Mouse (Mus musculus) forebrain, embryonic 11.5 days (tissue): ENCODE data around the gene Fancg. TPM values are rescaled to one million over a fixed set of nuclear protein-coding genes. Genes with fewer than 3 reads are reported as not detected.
A peak's percentile ranks its signal among the peaks of the same experiment; 100 is the strongest.

Experiments
- ATAC-seq: fragments of 200-750 bp; cut with Nextera tagmentation; replicated peaks from 2 replicates; pipeline ENCODE4 v1.8.0; 2017; ENCODE audit warnings: moderate TSS enrichment; ENCODE audit not compliant: low FRiP score
- DNase-seq: peaks from one replicate; pipeline ENCODE4 v3.0.0-alpha.2; 2017; ENCODE audit warnings: low spot score
- H3K27ac ChIP-seq: fragments of 300-500 bp; sonication (generic); 2 replicates; pipeline ENCODE4 v1.5.1; 2014; ENCODE audit warnings: low read depth, low read length
- H3K27me3 ChIP-seq: fragments of 300-500 bp; sonication (generic); 2 replicates; pipeline ENCODE4 v1.6.1; 2014; ENCODE audit warnings: mild to moderate bottlenecking, low read length, mixed read lengths; ENCODE audit not compliant: control insufficient read depth, insufficient read depth
- H3K36me3 ChIP-seq: fragments of 300-500 bp; sonication (generic); 2 replicates; pipeline ENCODE4 v1.6.1; 2014; ENCODE audit warnings: mild to moderate bottlenecking, low read length, moderate library complexity, mixed read lengths; ENCODE audit not compliant: control insufficient read depth, insufficient read depth
- H3K4me1 ChIP-seq: fragments of 300-500 bp; sonication (generic); replicated peaks from 2 replicates; pipeline ENCODE4 v1.6.1; 2014; ENCODE audit warnings: low read length, mixed read lengths; ENCODE audit not compliant: control insufficient read depth, insufficient read depth
- H3K4me2 ChIP-seq: fragments of 300-500 bp; sonication (generic); 2 replicates; pipeline ENCODE4 v1.6.1; 2014; ENCODE audit warnings: low read depth, mild to moderate bottlenecking, low read length, moderate library complexity, mixed read lengths; ENCODE audit not compliant: severe bottlenecking
- H3K4me3 ChIP-seq: fragments of 300-500 bp; sonication (generic); 2 replicates; pipeline ENCODE4 v1.5.1; 2014; ENCODE audit warnings: low read depth, low read length
- H3K9ac ChIP-seq: fragments of 300-500 bp; sonication (generic); 2 replicates; pipeline ENCODE4 v1.6.1; 2014; ENCODE audit warnings: low read length
- H3K9me3 ChIP-seq: fragments of 300-500 bp; sonication (generic); 2 replicates; pipeline ENCODE4 v1.6.1; 2016; ENCODE audit warnings: low read length, mixed read lengths; ENCODE audit not compliant: control insufficient read depth
- WGBS: fragments of 180-500 bp; shearing (Covaris S2); extraction: QIAGEN DNeasy Blood & Tissue Kit; methylation state at CpG from one replicate; pipeline ENCODE4 v1.1.7; 2014; 5-methylcytosine and 5-hydroxymethylcytosine counted together
- polyA plus RNA-seq: library from polyadenylated mRNA; unstranded; fragments of >200 nt; fragmentation: Nextera tagmentation; extraction: Ambion mirVana; gene quantifications from 2 replicates; pipeline ENCODE4 v1.2.1, GENCODE M21; 2014

Fancg gene
- 24.6 and 24.7 TPM in 2 replicates for polyA plus RNA-seq

GRCm38 (mm10) chr4:43010161-43011038 is at the start of gene Fancg:
Fancg (minus strand) TSS chr4:43010506.
- Histone ChIP-seq H3K27ac (peak within 1 kb of the TSS; percentile 50), H3K9ac (peak within 1 kb of the TSS; percentile 77), H3K9me3 (no peaks in the 10 kb centered on the region), H3K4me3 (peak within 1 kb of the TSS; percentile 68), H3K4me1 (peaks cover 4% of the 10 kb centered on the region; the same call in 1 of the 2 replicates), H3K27me3 (no peaks in the 10 kb centered on the region), H3K36me3 (no peaks in the 10 kb centered on the region), H3K4me2 (peak within 1 kb of the TSS; percentile 72)
- under 1% methylated on average over 37 of the region's 37 CpGs for WGBS
- peak; percentile 94 for ATAC-seq
- peak; percentile 89 for DNase-seq

- WGBS: 45% methylated on average over 3 of the region's 3 CpGs
Observed at GRCm38 (mm10) chr4:43059697-43060096, 49.4 kb upstream of the Fancg start.

GRCm38 (mm10) chr4:43058753-43059654 is 48.7 kb upstream of the Fancg start, which contains the start of gene Unc13b:
Unc13b (plus strand) TSS chr4:43058953.
- DNase-seq (peak; percentile 97), ATAC-seq (peak; percentile 98)
- Histone ChIP-seq H3K27ac (peak within 1 kb of the TSS; percentile 68; the same call in 1 of the 2 replicates), H3K27me3 (no peaks in the 10 kb centered on the region), H3K9me3 (no peaks in the 10 kb centered on the region), H3K36me3 (no peaks in the 10 kb centered on the region), H3K4me1 (no peaks in the 10 kb centered on the region), H3K4me2 (peak within 1 kb of the TSS; percentile 60), H3K9ac (peak within 1 kb of the TSS; percentile 84), H3K4me3 (peak within 1 kb of the TSS; percentile 73)
- under 1% methylated on average over 85 of the region's 90 CpGs for WGBS

More at GRCm38 (mm10) chr4:43059697-43060096, 49.4 kb upstream of the Fancg start:
- H3K4me2 ChIP-seq: peak overlapping the region; percentile 60
- no peak for DNase-seq
- no peaks in the 10 kb centered on the region for H3K27me3 ChIP-seq
- no peak overlapping the region for H3K27ac ChIP-seq
- no peaks in the 10 kb centered on the region for H3K4me1 ChIP-seq
- no peak for ATAC-seq
- peak overlapping the region; percentile 73 for H3K4me3 ChIP-seq
- no peaks in the 10 kb centered on the region for H3K36me3 ChIP-seq
- H3K9me3 ChIP-seq: no peaks in the 10 kb centered on the region
- peak overlapping the region; percentile 84; the same call in 1 of the 2 replicates for H3K9ac ChIP-seq

- WGBS: 16% methylated on average over 8 of the region's 8 CpGs
Observed at GRCm38 (mm10) chr4:43058392-43058752, 48.1 kb upstream of the Fancg start.

GRCm38 (mm10) chr4:43057654-43058053 is 47.3 kb upstream of the Fancg start:
- Histone ChIP-seq H3K27me3 (no peaks in the 10 kb centered on the region), H3K4me1 (no peaks in the 10 kb centered on the region), H3K36me3 (no peaks in the 10 kb centered on the region), H3K9me3 (no peaks in the 10 kb centered on the region), H3K9ac (no peak overlapping the region), H3K27ac (no peak overlapping the region), H3K4me2 (no peak overlapping the region), H3K4me3 (no peak overlapping the region)
- DNase-seq: no peak
- ATAC-seq: no peak
- 87% methylated on average over 5 of the region's 5 CpGs for WGBS

More at GRCm38 (mm10) chr4:43058392-43058752, 48.1 kb upstream of the Fancg start:
- Histone ChIP-seq H3K27ac (no peak overlapping the region), H3K9ac (no peak overlapping the region), H3K9me3 (no peaks in the 10 kb centered on the region), H3K4me1 (no peaks in the 10 kb centered on the region), H3K27me3 (no peaks in the 10 kb centered on the region), H3K4me3 (peak overlapping the region; percentile 73), H3K36me3 (no peaks in the 10 kb centered on the region), H3K4me2 (peak overlapping the region; percentile 60)
- DNase-seq: no peak
- ATAC-seq: peak; percentile 32; the same call in 1 of the 2 replicates

- H3K36me3 ChIP-seq: no peaks in the 10 kb centered on the region
- no peak overlapping the region for H3K27ac ChIP-seq
- no peak for ATAC-seq
- no peaks in the 10 kb centered on the region for H3K9me3 ChIP-seq
- no peaks in the 10 kb centered on the region for H3K4me1 ChIP-seq
- no peak for DNase-seq
- H3K4me3 ChIP-seq: no peak overlapping the region
- H3K4me2 ChIP-seq: no peak overlapping the region
- H3K9ac ChIP-seq: no peak overlapping the region
- H3K27me3 ChIP-seq: no peaks in the 10 kb centered on the region
- WGBS: 18% methylated on average over 4 of the region's 4 CpGs
Observed at GRCm38 (mm10) chr4:43052627-43053026, 42.3 kb upstream of the Fancg start.

- no peak overlapping the region for H3K27ac ChIP-seq
- WGBS: 2% methylated on average over 5 of the region's 5 CpGs
- H3K9me3 ChIP-seq: no peaks in the 10 kb centered on the region
- H3K4me3 ChIP-seq: no peak overlapping the region
- DNase-seq (peak; percentile 74), ATAC-seq (no peak)
- H3K27me3 ChIP-seq: no peaks in the 10 kb centered on the region
- H3K4me2 ChIP-seq: no peak overlapping the region
- H3K36me3 ChIP-seq: no peaks in the 10 kb centered on the region
- no peak overlapping the region for H3K9ac ChIP-seq
- peaks cover 13% of the 10 kb centered on the region for H3K4me1 ChIP-seq
Observed at GRCm38 (mm10) chr4:43047231-43047630, 36.9 kb upstream of the Fancg start.

GRCm38 (mm10) chr4:43046607-43047006 is 36.3 kb upstream of the Fancg start:
- WGBS: 64% methylated on average over 5 of the region's 5 CpGs
- DNase-seq: no peak
- no peak for ATAC-seq
- no peaks in the 10 kb centered on the region for H3K27me3 ChIP-seq
- H3K27ac ChIP-seq: no peak overlapping the region
- H3K9me3 ChIP-seq: no peaks in the 10 kb centered on the region
- H3K4me2 ChIP-seq: no peak overlapping the region
- H3K4me1 ChIP-seq: peaks cover 13% of the 10 kb centered on the region
- no peak overlapping the region for H3K9ac ChIP-seq
- H3K4me3 ChIP-seq: no peak overlapping the region
- H3K36me3 ChIP-seq: no peaks in the 10 kb centered on the region
